Mouse (Mus musculus) lung, adult 2 months (tissue): ENCODE measurements around the gene Car5a.

Experiments
- CTCF ChIP-seq: fragments of 200-500 bp; IDR thresholded peaks from 2 replicates; pipeline ENCODE4 v1.5.1; 2011; ENCODE audit warnings: mild to moderate bottlenecking, low read length, control low read depth; ENCODE audit not compliant: insufficient read depth
- POLR2A ChIP-seq: fragments of 200-500 bp; IDR thresholded peaks from 2 replicates; pipeline ENCODE4 v1.6.1; 2011; ENCODE audit warnings: low read depth, mild to moderate bottlenecking, control low read depth, low read length, borderline replicate concordance; ENCODE audit errors: extremely low read depth

GRCm38 (mm10) chr8:121889317-121889716 lies 55.4 kb downstream of the Car5a start:
- TF ChIP-seq CTCF (no peak), POLR2A (no peak)
